Comparison of ENCODE assay signal across 9 mouse cellular contexts in genomic region chr3:107260956-107261850, GRCm38 (mm10). TPM values are rescaled to one million over a fixed set of nuclear protein-coding genes. Genes with fewer than 3 reads are reported as not detected.
A peak's percentile ranks its signal among the peaks of the same experiment; 100 is the strongest.
DNase-seq lines count a peak whose midpoint lies in the region; ATAC-seq and TF ChIP-seq lines count a peak whose summit lies in the region.
"Had no signal": no experiment of that assay in that cellular context is flagged by ENCODE, and none has a peak within 500 bp of the region (broad histone marks: within the 10 kb centered on the region; RNA-seq: fewer than 3 reads in every experiment).

No protein-coding gene starts in this region.

- no peaks in the 10 kb centered on the region for H3K27me3 ChIP-seq in kidney, embryonic 15.5 days
- no peaks in the 10 kb centered on the region for H3K27me3 ChIP-seq in forebrain, embryonic 14.5 days (replicated peaks; ENCODE audit: control insufficient read depth, insufficient read depth, low read length)
- no peaks in the 10 kb centered on the region for H3K27me3 ChIP-seq in hindbrain, embryonic 16.5 days (replicated peaks; ENCODE audit: control insufficient read depth, insufficient read depth, low read length)
- no peaks in the 10 kb centered on the region for H3K27me3 ChIP-seq in neural tube, embryonic 13.5 days

- H3K27ac ChIP-seq in kidney, embryonic 15.5 days, result peak overlapping the region; percentile 32; the same call in 1 of the 2 replicates
- H3K27ac ChIP-seq in bone marrow, adult 2 months (ENCODE audit: control insufficient read depth, insufficient read depth, low read depth, low read length, poor library complexity), result peak overlapping the region; percentile 52
- H3K27ac ChIP-seq in forebrain, embryonic 14.5 days (ENCODE audit: low read depth, low read length), result peak overlapping the region; percentile 55; the same call in 1 of the 2 replicates
- no peak overlapping the region for H3K27ac ChIP-seq in hindbrain, embryonic 16.5 days (ENCODE audit: low read depth, low read length)
- peak overlapping the region; percentile 66 for H3K27ac ChIP-seq in neural tube, embryonic 13.5 days (replicated peaks)

- no peak overlapping the region for H3K4me3 ChIP-seq in kidney, embryonic 15.5 days (replicated peaks)
- no peak overlapping the region for H3K4me3 ChIP-seq in bone marrow, adult 2 months (replicated peaks; ENCODE audit: control insufficient read depth, low read depth, low read length)
- no peak overlapping the region for H3K4me3 ChIP-seq in forebrain, embryonic 14.5 days (ENCODE audit: low read depth, low read length)
- no peak overlapping the region for H3K4me3 ChIP-seq in hindbrain, embryonic 16.5 days (ENCODE audit: low read length)
- H3K4me3 ChIP-seq in neural tube, embryonic 13.5 days, result no peak overlapping the region
- H3K4me3 ChIP-seq: erythroblast, embryonic 14.5 days had no signal

- no peak for DNase-seq in kidney, adult 9 months
- DNase-seq in forebrain, embryonic 14.5 days (ENCODE audit: low spot score), result peak; percentile 49
- no peak for DNase-seq in testis, postnatal 10 days (ENCODE audit: low spot score)

- no peak overlapping the region for H3K9ac ChIP-seq in kidney, embryonic 15.5 days
- H3K9ac ChIP-seq in forebrain, embryonic 14.5 days (ENCODE audit: low read length), result no peak overlapping the region
- H3K9ac ChIP-seq in hindbrain, embryonic 16.5 days (ENCODE audit: low read depth, low read length), result no peak overlapping the region
- no peak overlapping the region for H3K9ac ChIP-seq in neural tube, embryonic 13.5 days

- 0 out of 2 replicates have a peak, but pooled peaks have one; percentile 49 for ATAC-seq in kidney, embryonic 15.5 days (replicated peaks; ENCODE audit: low FRiP score)
- ATAC-seq in forebrain, embryonic 14.5 days, result peak; percentile 80
- ATAC-seq in hindbrain, embryonic 16.5 days, result peak; percentile 55
- ATAC-seq in neural tube, embryonic 13.5 days (ENCODE audit: low read depth), result peak; percentile 62
- ATAC-seq in inflammation-experienced regulatory T-cells, adult 6 months, result no peak

- TF ChIP-seq CTCF in bone marrow, adult 2 months (IDR thresholded peaks at IDR 0.05; ENCODE audit: control insufficient read depth, insufficient read depth, low read length), result no peak

- peaks cover 14% of the 10 kb centered on the region for H3K4me1 ChIP-seq in kidney, embryonic 15.5 days
- H3K4me1 ChIP-seq in bone marrow, adult 2 months (ENCODE audit: control insufficient read depth, insufficient read depth, low read length), result no peaks in the 10 kb centered on the region; the same call in 1 of the 2 replicates
- H3K4me1 ChIP-seq in forebrain, embryonic 14.5 days (ENCODE audit: control insufficient read depth, insufficient read depth, low read length), result peaks cover 9% of the 10 kb centered on the region; the same call in 1 of the 2 replicates
- H3K4me1 ChIP-seq in hindbrain, embryonic 16.5 days (ENCODE audit: control insufficient read depth, insufficient read depth, low read depth, low read length), result peaks cover 7% of the 10 kb centered on the region
- peaks cover 44% of the 10 kb centered on the region for H3K4me1 ChIP-seq in neural tube, embryonic 13.5 days (replicated peaks)

- no peaks in the 10 kb centered on the region for H3K9me3 ChIP-seq in kidney, embryonic 15.5 days (replicated peaks)
- no peaks in the 10 kb centered on the region for H3K9me3 ChIP-seq in forebrain, embryonic 14.5 days (replicated peaks; ENCODE audit: control insufficient read depth, low read length)
- no peaks in the 10 kb centered on the region for H3K9me3 ChIP-seq in hindbrain, embryonic 16.5 days (ENCODE audit: control insufficient read depth, low read length)
- H3K9me3 ChIP-seq in neural tube, embryonic 13.5 days, result no peaks in the 10 kb centered on the region

- no peaks in the 10 kb centered on the region for H3K36me3 ChIP-seq in kidney, embryonic 15.5 days
- no peaks in the 10 kb centered on the region for H3K36me3 ChIP-seq in forebrain, embryonic 14.5 days (ENCODE audit: control insufficient read depth, insufficient read depth, low read length)
- no peaks in the 10 kb centered on the region for H3K36me3 ChIP-seq in hindbrain, embryonic 16.5 days (ENCODE audit: control insufficient read depth, insufficient read depth, low read length)
- no peaks in the 10 kb centered on the region for H3K36me3 ChIP-seq in neural tube, embryonic 13.5 days

- whole genome bisulfite sequencing in kidney, embryonic 15.5 days, result 33% methylated on average over 8 of the region's 8 CpGs
- 54% methylated on average over 8 of the region's 8 CpGs for WGBS in bone marrow, adult 2 months
- 44% methylated on average over 8 of the region's 8 CpGs for WGBS in forebrain, embryonic 14.5 days
- 36% methylated on average over 8 of the region's 8 CpGs for WGBS in hindbrain, embryonic 16.5 days
- 32% methylated on average over 8 of the region's 8 CpGs for WGBS in neural tube, embryonic 13.5 days

- no peak overlapping the region for H3K4me2 ChIP-seq in kidney, embryonic 15.5 days
- no peak overlapping the region for H3K4me2 ChIP-seq in forebrain, embryonic 14.5 days (ENCODE audit: low read length)
- H3K4me2 ChIP-seq in hindbrain, embryonic 16.5 days (ENCODE audit: low read length), result no peak overlapping the region
- H3K4me2 ChIP-seq in neural tube, embryonic 13.5 days, result no peak overlapping the region

- TF ChIP-seq POLR2A in bone marrow, adult 2 months (IDR thresholded peaks at IDR 0.05; ENCODE audit: borderline replicate concordance, control insufficient read depth, low read depth, low read length), result no peak

RNA-seq across cellular contexts. Expression of gene Lamtor5, which starts 17.5 kb away (rescaled TPM):
- polyA plus RNA-seq in kidney, embryonic 15.5 days (2015; fragmentation: Nextera tagmentation; extraction: Ambion mirVana), result 192 and 199 TPM in 2 replicates
- 38.4 and 57.7 TPM in 2 replicates for polyA plus RNA-seq in bone marrow, adult 2 months (2011; ENCODE audit: insufficient read depth, insufficient read length, low replicate concordance, missing spikeins)
- polyA plus RNA-seq in forebrain, embryonic 14.5 days (2014; fragmentation: Nextera tagmentation; extraction: Ambion mirVana), result 242 and 292 TPM in 2 replicates
- 180 and 182 TPM in 2 replicates for polyA plus RNA-seq in hindbrain, embryonic 16.5 days (2015; fragmentation: Nextera tagmentation; extraction: Ambion mirVana)
- polyA plus RNA-seq in neural tube, embryonic 13.5 days (2015; fragmentation: Nextera tagmentation; extraction: Ambion mirVana), result 220 and 227 TPM in 2 replicates
- polyA plus RNA-seq in inflammation-experienced regulatory T-cells, adult 6 months (2017; shearing (Covaris generic)), result 100 to 1,000 TPM; 181 to 254 (median 184) TPM

RNA-seq across cellular contexts. Expression of gene Prok1, which starts 21.7 kb away (rescaled TPM):
- polyA plus RNA-seq in kidney, embryonic 15.5 days (2015; fragmentation: Nextera tagmentation; extraction: Ambion mirVana), result not detected in 2 replicates
- not detected in 2 replicates for polyA plus RNA-seq in bone marrow, adult 2 months (2011; ENCODE audit: insufficient read depth, insufficient read length, low replicate concordance, missing spikeins)
- not detected in 2 replicates for polyA plus RNA-seq in forebrain, embryonic 14.5 days (2014; fragmentation: Nextera tagmentation; extraction: Ambion mirVana)
- polyA plus RNA-seq in hindbrain, embryonic 16.5 days (2015; fragmentation: Nextera tagmentation; extraction: Ambion mirVana), result 0.17 and 0.19 TPM in 2 replicates
- polyA plus RNA-seq in neural tube, embryonic 13.5 days (2015; fragmentation: Nextera tagmentation; extraction: Ambion mirVana), result not detected in 2 replicates
- polyA plus RNA-seq in inflammation-experienced regulatory T-cells, adult 6 months (2017; shearing (Covaris generic)), result under 1 TPM in 2 of 3 experiments, not detected in 1; 0.25 to 0.40 TPM
- polyA plus RNA-seq: erythroblast, embryonic 14.5 days had no signal

RNA-seq across cellular contexts. Expression of gene Slc16a4, which starts 29.8 kb away (rescaled TPM):
- 8.3 and 9.8 TPM in 2 replicates for polyA plus RNA-seq in kidney, embryonic 15.5 days (2015; fragmentation: Nextera tagmentation; extraction: Ambion mirVana)
- polyA plus RNA-seq in bone marrow, adult 2 months (2011; ENCODE audit: insufficient read depth, insufficient read length, low replicate concordance, missing spikeins), result 0.80 TPM in 1 of 2 replicates, not detected in the other
- polyA plus RNA-seq in forebrain, embryonic 14.5 days (2014; fragmentation: Nextera tagmentation; extraction: Ambion mirVana), result 2.2 and 2.6 TPM in 2 replicates
- polyA plus RNA-seq in hindbrain, embryonic 16.5 days (2015; fragmentation: Nextera tagmentation; extraction: Ambion mirVana), result 3.0 and 3.1 TPM in 2 replicates
- 1.9 and 2.0 TPM in 2 replicates for polyA plus RNA-seq in neural tube, embryonic 13.5 days (2015; fragmentation: Nextera tagmentation; extraction: Ambion mirVana)
- 1 to 10 TPM; 1.5 to 1.9 (median 1.6) TPM for polyA plus RNA-seq in inflammation-experienced regulatory T-cells, adult 6 months (2017; shearing (Covaris generic))
- polyA plus RNA-seq: erythroblast, embryonic 14.5 days had no signal

RNA-seq across cellular contexts. Expression of gene A630076J17Rik, which starts 30.8 kb away (rescaled TPM):
- not detected in 2 replicates for polyA plus RNA-seq in kidney, embryonic 15.5 days (2015; fragmentation: Nextera tagmentation; extraction: Ambion mirVana)
- polyA plus RNA-seq in bone marrow, adult 2 months (2011; ENCODE audit: insufficient read depth, insufficient read length, low replicate concordance, missing spikeins), result not detected in 2 replicates
- polyA plus RNA-seq in forebrain, embryonic 14.5 days (2014; fragmentation: Nextera tagmentation; extraction: Ambion mirVana), result not detected in 2 replicates
- polyA plus RNA-seq in hindbrain, embryonic 16.5 days (2015; fragmentation: Nextera tagmentation; extraction: Ambion mirVana), result not detected in 2 replicates
- polyA plus RNA-seq in neural tube, embryonic 13.5 days (2015; fragmentation: Nextera tagmentation; extraction: Ambion mirVana), result not detected in 2 replicates
- under 1 TPM in 1 of 3 experiments, not detected in 2; 0.31 TPM for polyA plus RNA-seq in inflammation-experienced regulatory T-cells, adult 6 months (2017; shearing (Covaris generic))
- polyA plus RNA-seq: erythroblast, embryonic 14.5 days had no signal

RNA-seq across cellular contexts. Expression of gene Cym, which starts 39.7 kb away (rescaled TPM):
- polyA plus RNA-seq in kidney, embryonic 15.5 days (2015; fragmentation: Nextera tagmentation; extraction: Ambion mirVana), result 0.17 TPM in 1 of 2 replicates, not detected in the other
- not detected in 2 replicates for polyA plus RNA-seq in bone marrow, adult 2 months (2011; ENCODE audit: insufficient read depth, insufficient read length, low replicate concordance, missing spikeins)
- polyA plus RNA-seq in forebrain, embryonic 14.5 days (2014; fragmentation: Nextera tagmentation; extraction: Ambion mirVana), result not detected in 2 replicates
- polyA plus RNA-seq in hindbrain, embryonic 16.5 days (2015; fragmentation: Nextera tagmentation; extraction: Ambion mirVana), result 0.12 and 0.13 TPM in 2 replicates
- 0.27 and 1.2 TPM in 2 replicates for polyA plus RNA-seq in neural tube, embryonic 13.5 days (2015; fragmentation: Nextera tagmentation; extraction: Ambion mirVana)
- under 1 TPM in 1 of 3 experiments, not detected in 2; 0.49 TPM for polyA plus RNA-seq in inflammation-experienced regulatory T-cells, adult 6 months (2017; shearing (Covaris generic))
- polyA plus RNA-seq: erythroblast, embryonic 14.5 days had no signal
